Mouse (Mus musculus): Measurements from ENCODE around the gene Mtss1l.
A peak's percentile ranks its signal among the peaks of the same experiment; 100 is the strongest.

The Mtss1l gene

DNA sequence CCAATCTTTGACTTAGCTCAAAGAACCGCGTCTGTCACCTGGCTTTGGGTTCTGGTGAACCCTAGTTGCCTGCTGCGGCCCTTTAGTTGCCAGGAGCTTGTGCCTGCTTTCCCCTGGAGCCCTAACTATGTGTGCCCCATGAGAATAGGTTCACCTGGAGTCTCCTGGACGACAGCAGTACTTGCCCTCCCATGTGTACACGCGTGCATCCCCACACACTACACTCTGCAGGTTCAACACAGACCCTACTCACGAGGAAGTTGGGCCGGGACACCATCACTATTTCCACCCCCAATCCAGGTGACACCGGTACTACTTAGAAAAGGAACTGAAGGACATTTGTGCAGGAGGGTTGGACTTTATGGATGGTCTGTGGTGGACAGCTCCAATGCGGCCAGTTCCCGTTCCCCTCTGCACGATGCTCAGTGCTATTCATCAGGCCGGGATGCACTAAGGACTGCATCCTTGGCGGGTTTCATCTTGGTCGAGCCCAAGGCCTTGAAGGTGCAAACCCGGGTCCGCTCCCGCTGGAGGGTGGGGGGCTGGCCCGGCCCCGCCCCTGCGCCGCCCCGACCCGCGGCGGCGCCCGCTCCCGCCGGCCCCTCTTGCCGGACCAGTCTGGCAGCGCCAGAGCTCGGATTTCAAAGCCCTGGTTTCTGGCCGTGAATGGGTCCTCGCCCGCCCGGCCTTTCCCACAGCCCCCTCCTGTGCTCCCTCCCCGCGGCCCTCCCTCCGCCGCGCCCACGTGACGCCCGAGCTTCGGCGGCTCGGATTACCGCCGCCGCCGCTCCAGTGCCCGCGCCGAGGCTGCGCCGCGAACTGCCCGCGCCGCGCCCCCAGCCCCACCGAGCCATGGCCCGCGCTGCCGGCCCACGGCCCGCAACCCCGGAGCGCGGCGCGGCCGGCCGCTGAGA, at the start of gene Mtss1l:
Gene Mtss1l, plus strand, starts transcription at position 792 of the 914 bp plus-strand sequence.
- peak; percentile 58 to 66 for DNase-seq (ENCODE audit: low spot score in 2 of 2)

DNA sequence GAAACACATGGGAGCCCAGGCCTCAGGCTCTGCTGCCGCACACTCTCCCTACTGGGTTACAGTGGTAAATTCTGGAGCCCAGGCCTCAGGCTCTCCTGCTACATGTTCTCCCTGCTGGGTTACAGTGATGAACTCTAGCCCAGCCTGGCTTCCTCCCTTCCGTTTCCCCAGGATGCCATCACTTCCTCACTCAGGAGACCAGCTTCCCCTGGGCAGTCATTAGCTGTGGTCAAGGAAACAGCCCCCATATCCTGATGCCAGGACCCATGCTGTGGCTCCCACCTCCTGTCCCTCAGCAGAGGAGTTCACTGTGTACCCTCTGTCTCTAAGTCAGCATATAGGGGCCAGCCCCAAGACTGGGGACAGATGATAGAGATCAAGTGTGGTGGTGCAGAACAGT, 49.1 kb upstream of the Mtss1l start:
- no peak for DNase-seq (ENCODE audit: low spot score in 2 of 2)

DNA sequence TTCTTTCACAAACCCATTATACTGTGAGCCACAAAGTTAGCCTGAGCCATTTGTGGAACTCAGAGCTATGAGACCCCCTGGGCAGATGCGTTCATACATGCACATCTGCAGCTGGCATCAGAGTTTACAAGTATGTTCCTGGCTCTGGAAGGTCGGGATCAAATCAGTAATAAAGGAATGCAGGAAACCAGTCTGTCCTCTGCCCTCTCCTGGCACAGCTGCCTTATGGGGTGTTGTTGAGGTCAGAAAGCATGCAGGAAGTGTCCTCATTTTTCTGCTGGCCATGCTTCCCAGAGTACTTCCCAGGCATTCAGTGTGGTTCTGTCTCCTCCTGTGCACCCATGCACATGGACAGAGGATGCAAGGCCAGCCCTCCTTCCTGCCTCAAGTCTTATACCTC, 48.1 kb upstream of the Mtss1l start:
- DNase-seq (ENCODE audit: low spot score in 2 of 2): no peak

DNA sequence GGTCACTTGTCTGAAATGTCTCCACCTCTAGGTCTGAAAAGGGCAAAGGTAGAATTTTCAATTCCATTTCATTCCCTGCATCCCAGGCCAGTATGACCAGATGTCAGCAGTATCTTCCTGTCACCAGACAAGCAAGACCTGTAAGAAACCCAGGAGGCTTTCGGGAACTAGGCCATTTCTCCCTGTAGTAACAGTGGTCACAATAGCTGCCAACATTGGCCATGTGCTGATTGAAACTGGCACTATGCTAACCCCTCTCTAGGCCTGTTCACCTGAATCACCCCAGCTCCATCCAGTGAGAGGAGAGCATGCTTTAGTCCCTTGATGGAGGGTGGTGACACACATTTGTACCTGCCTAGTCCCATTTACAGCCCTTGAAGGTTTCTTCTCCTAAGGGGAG, 46.7 kb upstream of the Mtss1l start:
- no peak for DNase-seq (ENCODE audit: low spot score in 2 of 2)

- no peak for DNase-seq (ENCODE audit: low spot score in 2 of 2)
Measured at GRCm38 (mm10) chr8:110676702-110677101, 44.6 kb upstream of the Mtss1l start.

DNA sequence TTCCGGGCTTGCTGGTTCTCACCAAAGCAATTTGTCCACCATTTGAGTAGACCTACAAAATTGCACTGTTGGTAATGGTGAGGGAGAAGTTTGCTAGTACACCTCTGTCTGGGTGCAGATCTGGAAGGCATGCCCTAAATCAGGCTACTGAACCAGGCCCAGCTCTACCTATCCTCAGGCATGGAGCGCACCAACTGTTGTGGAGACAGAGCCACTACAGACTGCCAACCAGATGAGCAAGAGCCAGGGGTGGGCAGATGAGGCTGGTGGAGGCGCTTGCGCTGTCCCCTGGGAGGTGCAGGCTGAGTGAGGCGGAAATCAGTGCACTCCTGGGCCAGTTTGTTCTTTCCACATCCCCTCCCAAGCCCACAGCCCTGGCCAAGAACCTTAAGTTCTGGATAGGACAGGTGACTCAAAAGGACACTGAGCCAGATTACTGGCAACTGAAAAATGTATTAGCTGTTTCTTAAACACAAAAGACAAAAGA, 44.1 kb upstream of the Mtss1l start:
- no peak for DNase-seq (ENCODE audit: low spot score in 2 of 2)

GRCm38 (mm10) chr8:110678989-110679388, 42.3 kb upstream of the Mtss1l start:
- DNase-seq (ENCODE audit: low spot score in 2 of 2): peak in 1 of 2 experiments; percentile 39

GRCm38 (mm10) chr8:110687726-110688125, 33.5 kb upstream of the Mtss1l start:
- DNase-seq (ENCODE audit: low spot score in 2 of 2): peak; percentile 52 to 61

DNA sequence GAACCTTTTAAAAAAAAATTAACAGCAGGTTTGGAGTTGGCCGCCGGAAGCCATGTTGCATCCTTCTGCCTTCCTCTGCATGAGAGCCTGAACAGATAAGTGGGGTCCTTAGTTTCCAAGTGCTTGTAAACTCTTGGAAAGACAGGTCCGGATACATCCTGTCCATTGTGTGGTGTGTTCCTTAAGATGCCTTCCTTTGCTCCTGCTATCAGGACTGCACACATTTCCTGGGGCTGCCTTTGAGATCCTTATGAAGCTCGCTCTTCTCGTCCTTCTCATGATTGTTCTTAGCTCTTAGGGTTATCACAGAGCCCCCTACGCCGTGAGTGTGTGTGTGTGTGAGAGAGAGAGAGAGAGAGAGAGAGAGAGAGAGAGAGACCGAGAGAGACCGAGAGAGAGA, 31.3 kb upstream of the Mtss1l start:
- DNase-seq (ENCODE audit: low spot score in 2 of 2): no peak

GRCm38 (mm10) chr8:110694226-110694625, 27.1 kb upstream of the Mtss1l start:
- no peak for DNase-seq (ENCODE audit: low spot score in 2 of 2)

DNA sequence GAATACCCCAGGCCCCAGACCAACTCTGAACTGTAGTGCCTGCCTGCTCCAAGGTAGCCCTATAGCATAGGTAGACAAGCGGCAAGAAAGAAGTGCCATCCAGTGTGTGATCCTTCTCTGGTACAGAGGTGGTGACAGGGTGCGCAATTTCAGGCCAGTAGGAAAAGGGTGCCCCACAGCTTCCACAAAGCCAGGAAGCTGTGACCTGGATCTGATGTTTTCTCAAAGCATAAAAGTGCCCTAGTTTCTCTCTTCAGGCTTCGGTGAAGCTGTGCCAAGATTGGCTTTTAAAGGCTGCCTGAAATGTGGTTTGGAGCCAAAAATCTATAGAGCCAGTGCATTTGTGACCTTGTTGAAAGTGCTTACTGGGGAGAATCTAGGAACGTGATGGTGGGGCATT, 26.4 kb upstream of the Mtss1l start:
- DNase-seq (ENCODE audit: low spot score in 2 of 2): no peak

DNA sequence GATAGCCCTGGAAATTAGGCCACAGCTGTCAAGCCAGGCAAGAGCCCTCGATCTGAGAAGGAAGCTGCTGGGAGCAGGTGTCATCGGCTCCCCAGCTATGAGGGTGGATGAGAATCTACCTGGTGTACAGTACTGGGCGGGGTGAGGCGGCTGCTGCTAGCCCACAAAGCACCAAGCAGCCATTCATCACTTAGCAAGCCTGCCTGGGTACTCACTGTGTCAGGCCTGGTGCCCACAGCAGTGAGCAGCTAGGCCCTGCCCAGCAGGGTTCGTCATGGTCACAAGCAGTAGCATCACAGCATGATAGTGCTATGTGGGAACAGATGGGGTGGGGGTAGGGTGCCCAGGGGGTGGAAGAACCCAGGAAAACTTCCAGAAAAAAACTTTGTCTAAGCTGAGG, 25.8 kb upstream of the Mtss1l start:
- DNase-seq (ENCODE audit: low spot score in 2 of 2): no peak

GRCm38 (mm10) chr8:110696051-110696450, 25.2 kb upstream of the Mtss1l start:
- no peak for DNase-seq (ENCODE audit: low spot score in 2 of 2)

DNA sequence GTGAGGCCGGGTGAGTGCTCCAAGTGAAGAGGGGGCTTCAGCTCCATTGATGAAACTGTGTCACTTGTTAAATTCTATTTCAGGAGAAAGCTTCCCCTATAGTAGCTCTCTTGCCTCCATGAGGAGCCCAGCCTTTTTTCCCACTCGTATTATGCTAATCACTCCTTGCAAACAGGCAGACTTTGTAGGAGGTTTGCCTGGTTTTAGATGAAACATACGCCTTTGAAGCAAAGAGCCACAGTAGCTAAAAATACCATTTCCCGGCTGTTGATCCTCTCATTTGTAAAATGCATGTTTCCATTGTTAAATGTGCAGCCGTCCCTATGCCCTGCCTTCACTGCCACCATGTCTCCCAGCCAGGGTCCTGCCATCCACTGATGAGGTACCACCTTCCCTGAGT, 23.7 kb upstream of the Mtss1l start:
- no peak for DNase-seq (ENCODE audit: low spot score in 2 of 2)

GRCm38 (mm10) chr8:110698098-110698497, 23.2 kb upstream of the Mtss1l start:
- DNase-seq (ENCODE audit: low spot score in 2 of 2): no peak

DNA sequence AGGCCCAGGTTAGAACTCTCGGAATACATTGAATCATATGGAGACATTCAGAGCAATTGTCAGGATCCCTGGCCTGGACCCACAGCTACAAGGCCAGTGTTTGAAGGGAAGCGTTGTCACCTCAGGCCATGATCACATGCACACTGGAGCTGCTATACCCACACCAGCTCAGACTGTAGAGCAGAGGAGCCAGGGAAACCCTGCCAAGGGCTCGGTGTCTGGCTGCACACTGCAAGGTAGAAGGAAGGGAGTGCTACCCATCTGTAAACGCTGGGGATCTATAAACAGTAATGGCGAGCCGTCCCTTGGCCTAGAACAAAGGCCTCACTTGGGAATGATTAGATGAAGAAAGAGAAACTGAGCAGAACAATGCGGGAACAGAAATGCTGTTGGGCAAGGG, 21.8 kb upstream of the Mtss1l start:
- DNase-seq (ENCODE audit: low spot score in 2 of 2): no peak

DNA sequence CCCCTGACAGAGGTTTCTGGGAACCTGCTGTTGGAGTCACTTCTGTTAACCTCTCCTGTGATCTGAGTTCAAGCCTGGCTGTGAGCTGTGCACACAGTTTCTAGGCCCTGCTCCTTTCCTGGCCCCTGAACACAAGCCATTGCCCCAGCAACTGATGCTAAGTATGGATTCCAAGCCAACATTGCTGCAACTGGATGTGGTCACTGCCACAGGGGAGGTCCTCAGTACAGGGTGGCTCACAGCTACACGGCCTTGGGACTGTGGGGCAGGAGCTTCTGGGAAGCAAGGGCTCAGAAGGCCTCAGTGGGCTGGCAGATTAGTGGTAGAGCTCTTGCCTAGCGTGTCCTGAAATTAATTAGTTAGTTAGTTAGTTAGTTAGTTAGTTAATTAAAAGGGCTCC, 20.7 kb upstream of the Mtss1l start:
- DNase-seq (ENCODE audit: low spot score in 2 of 2): no peak

GRCm38 (mm10) chr8:110702636-110703459, 18.4 kb upstream of the Mtss1l start:
- DNase-seq (ENCODE audit: low spot score in 2 of 2): no peak

DNA sequence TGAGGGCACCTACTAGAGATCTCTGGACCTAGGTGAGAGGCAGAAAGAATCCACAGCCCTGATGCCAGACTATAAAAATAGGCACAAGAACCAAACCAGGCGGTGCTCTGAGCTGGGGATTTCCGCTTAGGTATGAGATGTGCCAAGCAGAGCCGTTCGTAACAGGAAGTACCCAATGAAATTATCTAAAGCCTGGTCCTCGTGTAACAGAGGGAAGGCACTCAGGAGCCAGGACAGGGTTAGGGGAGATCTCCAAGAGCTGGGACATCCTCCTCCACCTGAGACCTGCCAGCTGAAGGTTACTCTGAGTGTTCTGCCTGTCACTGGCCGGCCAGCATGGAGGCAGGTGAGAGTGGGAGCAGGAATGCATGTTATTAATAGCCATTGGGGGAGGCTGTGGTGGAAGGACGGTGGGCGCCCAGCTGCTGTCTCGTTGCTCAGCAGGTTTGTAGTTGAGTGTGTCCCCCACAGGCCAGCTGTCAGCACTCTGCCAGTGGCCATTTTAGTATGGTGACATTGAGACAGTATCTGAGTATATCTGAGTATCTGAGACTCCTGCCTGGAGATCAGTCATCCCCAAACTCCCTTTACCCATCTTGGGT, 17.7 kb upstream of the Mtss1l start:
- no peak for DNase-seq (ENCODE audit: low spot score in 2 of 2)

DNA sequence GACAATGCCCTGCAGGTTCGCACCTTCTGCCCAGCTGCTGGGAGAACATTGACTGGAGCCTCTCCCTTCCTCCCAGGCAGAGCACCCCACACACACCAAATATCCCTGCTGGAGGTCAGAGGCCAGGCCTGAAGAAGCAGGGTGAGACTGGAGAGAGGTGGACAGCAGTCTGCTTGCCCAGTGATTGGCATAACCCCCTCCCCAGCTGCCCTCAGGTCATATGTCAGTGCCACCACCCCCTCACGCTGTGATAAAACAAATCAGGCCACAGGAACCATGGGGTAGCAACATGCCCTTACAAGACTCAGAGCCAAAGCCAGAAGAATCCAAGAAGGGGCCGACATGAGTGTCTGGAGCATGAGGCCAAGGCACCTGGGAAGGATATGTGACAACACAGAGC, 17.2 kb upstream of the Mtss1l start:
- no peak for DNase-seq (ENCODE audit: low spot score in 2 of 2)

DNA sequence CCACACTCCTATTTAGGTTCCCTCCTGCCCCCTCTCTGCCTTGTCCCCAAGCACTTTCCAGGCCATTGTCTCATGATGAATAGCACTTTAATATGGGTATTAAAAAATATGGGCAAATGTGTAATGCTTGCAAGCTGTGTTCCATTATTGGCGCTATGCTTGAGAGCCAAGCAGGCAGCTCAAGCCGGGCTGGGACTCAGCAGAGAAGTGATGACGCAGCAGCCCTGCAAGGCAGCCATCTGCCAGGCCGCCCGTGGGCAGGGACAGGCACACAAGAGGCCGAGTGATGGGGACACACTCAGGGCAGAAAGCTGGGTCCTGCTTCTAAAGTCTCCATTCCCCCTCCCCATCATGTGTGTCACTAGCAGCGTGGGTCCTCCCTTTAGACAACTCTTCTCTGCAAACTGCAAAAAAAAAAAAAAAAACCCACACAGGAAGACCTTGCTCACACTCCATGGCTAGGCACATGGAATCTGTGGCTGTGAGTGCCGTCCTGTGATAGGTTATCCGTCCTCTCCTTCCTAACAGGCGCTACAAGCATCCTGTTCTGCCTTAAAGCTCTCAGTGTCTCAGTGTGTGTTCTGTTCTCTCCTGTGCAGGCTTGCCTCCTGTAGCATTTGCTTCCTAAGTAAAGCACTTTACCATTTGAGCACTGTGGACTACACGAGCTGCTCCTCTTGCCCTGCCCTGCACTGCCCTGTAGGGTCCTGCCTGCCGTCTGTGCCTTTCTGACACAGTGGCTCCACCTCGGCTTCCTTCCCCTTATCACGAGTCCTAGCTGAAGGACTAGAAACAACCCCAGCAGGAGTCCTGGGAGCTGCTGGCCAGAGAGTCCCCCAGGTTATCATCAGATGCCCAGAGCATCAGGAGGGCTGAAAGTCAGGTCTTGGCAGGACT, 15.6 kb upstream of the Mtss1l start:
- DNase-seq (ENCODE audit: low spot score in 2 of 2): no peak

All from right cerebral cortex, postnatal 36 days (tissue).